In genomic region chr15:44112328-44112944, GRCm38 (mm10) we compare ENCODE assay signal across 18 mouse cellular contexts.
DNase-seq lines count a peak whose midpoint lies in the region; ATAC-seq lines count a peak whose summit lies in the region.
"Had no signal": no experiment of that assay in that cellular context is flagged by ENCODE, and none has a peak within 500 bp of the region (broad histone marks: within the 10 kb centered on the region; RNA-seq: fewer than 3 reads in every experiment).

No protein-coding gene starts in this region.

- no peak overlapping the region for H3K9ac ChIP-seq in forebrain, embryonic 13.5 days
- H3K9ac ChIP-seq in kidney, embryonic 15.5 days: no peak overlapping the region
- H3K9ac ChIP-seq: hindbrain, embryonic 12.5 days; intestine, embryonic 15.5 days; limb, embryonic 13.5 days; liver, embryonic 14.5 days; midbrain, embryonic 12.5 days; neural tube, embryonic 15.5 days had no signal

- DNase-seq in adrenal gland, postnatal 10 days: peak; percentile 35
- no peak for DNase-seq in adrenal gland, adult 18-20 months (ENCODE audit: low spot score in 2 of 2)
- no peak for DNase-seq in forebrain, embryonic 10.5 days (ENCODE audit: extremely low spot score, low spot score)
- peak; percentile 5 for DNase-seq in kidney, postnatal 10 days
- peak; percentile 54 for DNase-seq in Muller cell, postnatal 12 days (ENCODE audit: inconsistent ontology term)

- H3K4me1 ChIP-seq in forebrain, embryonic 13.5 days: no peaks in the 10 kb centered on the region
- no peaks in the 10 kb centered on the region for H3K4me1 ChIP-seq in forebrain, embryonic 10.5 days
- no peaks in the 10 kb centered on the region for H3K4me1 ChIP-seq in kidney, embryonic 15.5 days
- H3K4me1 ChIP-seq: hindbrain, embryonic 12.5 days; intestine, embryonic 15.5 days; limb, embryonic 13.5 days; midbrain, embryonic 12.5 days; neural tube, embryonic 15.5 days had no signal

- no peak overlapping the region for H3K4me2 ChIP-seq in forebrain, embryonic 13.5 days
- H3K4me2 ChIP-seq in kidney, embryonic 15.5 days: no peak overlapping the region
- H3K4me2 ChIP-seq: hindbrain, embryonic 12.5 days; intestine, embryonic 15.5 days; limb, embryonic 13.5 days; midbrain, embryonic 12.5 days; neural tube, embryonic 15.5 days had no signal

- no peaks in the 10 kb centered on the region for H3K36me3 ChIP-seq in forebrain, embryonic 13.5 days (ENCODE audit: poor library complexity, severe bottlenecking)
- no peaks in the 10 kb centered on the region for H3K36me3 ChIP-seq in forebrain, embryonic 10.5 days (replicated peaks)
- no peaks in the 10 kb centered on the region for H3K36me3 ChIP-seq in kidney, embryonic 15.5 days
- H3K36me3 ChIP-seq: G1E; hindbrain, embryonic 12.5 days; intestine, embryonic 15.5 days; limb, embryonic 13.5 days; midbrain, embryonic 12.5 days; neural tube, embryonic 15.5 days had no signal

- ATAC-seq in forebrain, embryonic 13.5 days: peak; percentile 58; the same call in 1 of the 2 replicates
- no peak for ATAC-seq in kidney, embryonic 15.5 days (replicated peaks; ENCODE audit: low FRiP score)
- no peak for ATAC-seq in erythroblast, adult 5-6 weeks (replicated peaks; ENCODE audit: low FRiP score, poor library complexity, severe bottlenecking)
- ATAC-seq: CD4-positive, CD25-positive, alpha-beta regulatory T cell, adult 4 months; intestine, embryonic 15.5 days had no signal

- no peaks in the 10 kb centered on the region for H3K27me3 ChIP-seq in forebrain, embryonic 13.5 days
- no peaks in the 10 kb centered on the region for H3K27me3 ChIP-seq in forebrain, embryonic 10.5 days (ENCODE audit: poor library complexity, severe bottlenecking)
- H3K27me3 ChIP-seq in kidney, embryonic 15.5 days: no peaks in the 10 kb centered on the region
- H3K27me3 ChIP-seq: hindbrain, embryonic 12.5 days; intestine, embryonic 15.5 days; limb, embryonic 13.5 days; midbrain, embryonic 12.5 days; neural tube, embryonic 15.5 days had no signal

- no peak overlapping the region for H3K4me3 ChIP-seq in forebrain, embryonic 13.5 days
- no peak overlapping the region for H3K4me3 ChIP-seq in forebrain, embryonic 10.5 days
- H3K4me3 ChIP-seq in kidney, embryonic 15.5 days (replicated peaks): no peak overlapping the region
- H3K4me3 ChIP-seq: hindbrain, embryonic 12.5 days; intestine, embryonic 15.5 days; left cerebral cortex, adult 2 months; limb, embryonic 13.5 days; midbrain, embryonic 12.5 days; myocyte; neural tube, embryonic 15.5 days had no signal

- 75% methylated on average over 2 of the region's 2 CpGs for WGBS in forebrain, embryonic 13.5 days
- 98% methylated on average over 2 of the region's 2 CpGs for WGBS in forebrain, embryonic 10.5 days
- 83% methylated on average over 2 of the region's 2 CpGs for WGBS in kidney, embryonic 15.5 days

- no peaks in the 10 kb centered on the region for H3K9me3 ChIP-seq in forebrain, embryonic 13.5 days (replicated peaks)
- no peaks in the 10 kb centered on the region for H3K9me3 ChIP-seq in forebrain, embryonic 10.5 days
- no peaks in the 10 kb centered on the region for H3K9me3 ChIP-seq in kidney, embryonic 15.5 days (replicated peaks)
- H3K9me3 ChIP-seq: G1E; hindbrain, embryonic 12.5 days; intestine, embryonic 15.5 days; limb, embryonic 13.5 days; midbrain, embryonic 12.5 days; neural tube, embryonic 15.5 days had no signal

- H3K27ac ChIP-seq in forebrain, embryonic 13.5 days: no peak overlapping the region
- no peak overlapping the region for H3K27ac ChIP-seq in forebrain, embryonic 10.5 days
- H3K27ac ChIP-seq in kidney, embryonic 15.5 days: no peak overlapping the region
- H3K27ac ChIP-seq: hindbrain, embryonic 12.5 days; intestine, embryonic 15.5 days; left cerebral cortex, adult 2 months; limb, embryonic 13.5 days; liver, embryonic 14.5 days; midbrain, embryonic 12.5 days; neural tube, embryonic 15.5 days had no signal

Comparison
In these comparisons a context has a peak if more than half of its experiments do, and no peak if none do; other contexts are left out.
1. DNase-seq: peak in adrenal gland, postnatal 10 days (single experiment), kidney, postnatal 10 days (single experiment) and Muller cell, postnatal 12 days (single experiment); none in adrenal gland, adult 18-20 months (0 of 2) and forebrain, embryonic 10.5 days (single experiment).